Mouse (Mus musculus) liver, embryonic 14.5 days (tissue): Measurements from ENCODE around the gene Mrps27.

ENCODE experiments used
- CTCF ChIP-seq: IDR thresholded peaks from 2 replicates; pipeline ENCODE4 v1.5.1; 2016; ENCODE audit warnings: antibody characterized with exemption, low read depth, control low read depth
- EP300 ChIP-seq: IDR thresholded peaks from 2 replicates; pipeline ENCODE4 v1.6.1; 2016; ENCODE audit warnings: antibody characterized with exemption, low read depth

DNA sequence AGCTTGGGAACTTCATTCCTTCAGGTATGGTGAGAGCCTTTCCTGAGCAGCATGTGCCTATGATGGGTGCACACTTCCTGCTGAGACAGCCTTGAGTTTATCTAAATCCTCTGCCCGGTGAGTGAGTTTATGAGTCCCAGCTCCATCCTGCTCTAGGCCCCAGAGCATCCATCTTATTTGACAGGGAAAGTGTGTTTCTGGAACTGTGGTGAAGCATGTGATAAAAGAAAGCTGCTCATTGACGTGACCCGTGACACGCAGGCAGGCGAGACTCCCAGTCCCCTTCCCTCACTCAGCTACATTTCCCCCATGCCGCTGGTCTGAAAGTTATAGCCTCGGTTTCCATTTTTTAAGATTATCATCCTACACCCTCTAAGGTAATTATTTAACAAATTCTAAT is 11.3 kb downstream of the Mrps27 start:
- TF ChIP-seq CTCF (no peak), EP300 (no peak)
